In the genomic region with DNA sequence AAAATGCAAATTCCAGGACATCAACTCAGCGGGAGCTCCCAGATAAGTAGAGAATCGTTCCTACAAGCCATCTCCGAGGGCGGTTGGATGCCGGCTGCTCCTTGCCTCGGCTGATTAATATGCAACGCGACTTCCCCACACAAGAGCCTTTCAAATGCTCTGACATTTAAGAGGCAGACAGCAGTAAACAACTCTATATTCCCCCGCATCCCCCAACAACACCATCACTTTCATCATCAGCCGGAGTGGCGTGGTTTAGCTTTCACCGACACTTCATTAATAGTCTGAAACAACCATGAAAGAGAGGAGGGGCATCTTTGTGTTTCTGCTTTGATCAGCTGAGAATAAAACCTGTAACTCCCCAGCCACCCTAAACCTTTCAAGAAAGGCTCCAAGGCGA, we compare ENCODE assay signal across 9 mouse cellular contexts. TPM values are rescaled to one million over a fixed set of nuclear protein-coding genes. Genes with fewer than 3 reads are reported as not detected.
DNase-seq lines count a peak whose midpoint lies in the region; ATAC-seq lines count a peak whose summit lies in the region.
"Had no signal": no experiment of that assay in that cellular context is flagged by ENCODE, and none has a peak within 500 bp of the region (broad histone marks: within the 10 kb centered on the region; RNA-seq: fewer than 3 reads in every experiment).

No protein-coding gene starts in this region.

- peak overlapping the region; percentile 33 for H3K4me2 ChIP-seq in forebrain, embryonic 14.5 days (ENCODE audit: low read length)

- peak; percentile 81 for ATAC-seq in forebrain, embryonic 14.5 days

- no peaks in the 10 kb centered on the region for H3K4me1 ChIP-seq in forebrain, embryonic 14.5 days (ENCODE audit: control insufficient read depth, insufficient read depth, low read length)

- no peaks in the 10 kb centered on the region for H3K9me3 ChIP-seq in forebrain, embryonic 14.5 days (replicated peaks; ENCODE audit: control insufficient read depth, low read length)

- H3K36me3 ChIP-seq in forebrain, embryonic 14.5 days (ENCODE audit: control insufficient read depth, insufficient read depth, low read length), result no peaks in the 10 kb centered on the region

- H3K4me3 ChIP-seq in forebrain, embryonic 14.5 days (ENCODE audit: low read depth, low read length), result no peak overlapping the region

- peak; percentile 14 for DNase-seq in layer of hippocampus, adult 11-12 months (ENCODE audit: low spot score)
- no peak for DNase-seq in layer of hippocampus, adult 9-10 months (ENCODE audit: low spot score)
- DNase-seq in forebrain, embryonic 14.5 days (ENCODE audit: low spot score), result peak; percentile 66
- peak; percentile 13 to 20 for DNase-seq in layer of hippocampus, postnatal 10 days (ENCODE audit: low spot score in 2 of 2)
- peak; percentile 15 for DNase-seq in right cerebral cortex, postnatal 14 days
- DNase-seq in adipocyte (ENCODE audit: low spot score), result no peak
- DNase-seq in testis, postnatal 14 days (ENCODE audit: low spot score), result no peak
- DNase-seq: cerebellum, postnatal 10 days had no signal

- H3K27me3 ChIP-seq in forebrain, embryonic 14.5 days (replicated peaks; ENCODE audit: control insufficient read depth, insufficient read depth, low read length), result no peaks in the 10 kb centered on the region

- no peak overlapping the region for H3K27ac ChIP-seq in forebrain, embryonic 14.5 days (ENCODE audit: low read depth, low read length)

- 10% methylated on average over 13 of the region's 13 CpGs for WGBS in forebrain, embryonic 14.5 days

- no peak overlapping the region; the same call in 1 of the 2 replicates for H3K9ac ChIP-seq in forebrain, embryonic 14.5 days (ENCODE audit: low read length)

RNA-seq across cellular contexts. Expression of gene Rxfp2, which starts 53.7 kb away (rescaled TPM):
- polyA plus RNA-seq in forebrain, embryonic 14.5 days (2014; fragmentation: Nextera tagmentation; extraction: Ambion mirVana), result 0.25 and 0.30 TPM in 2 replicates
- under 1 TPM; 0.41 to 0.60 TPM for total RNA-seq in layer of hippocampus, postnatal 10 days (2021)
- polyA plus RNA-seq: spleen, adult 2 months had no signal

Comparison
In these comparisons a context has a peak if more than half of its experiments do, and no peak if none do; other contexts are left out.
1. DNase-seq: peak in layer of hippocampus, adult 11-12 months (single experiment), forebrain, embryonic 14.5 days (single experiment), layer of hippocampus, postnatal 10 days (2 of 2) and right cerebral cortex, postnatal 14 days (single experiment); none in layer of hippocampus, adult 9-10 months (single experiment), adipocyte (single experiment) and testis, postnatal 14 days (single experiment).